Mouse (Mus musculus): Measurements from ENCODE around the gene Hgfac. TPM values are rescaled to one million over a fixed set of nuclear protein-coding genes. Genes with fewer than 3 reads are reported as not detected.

The Hgfac gene
- polyA plus RNA-seq, 1 experiment, result 0.26 TPM

- H3K4me3 ChIP-seq, result no peak overlapping the region
- no peaks in the 10 kb centered on the region for H3K27me3 ChIP-seq (ENCODE audit: control insufficient read depth, insufficient read depth, insufficient read length)
- H3ac ChIP-seq (ENCODE audit: control insufficient read depth, insufficient read length), result no peak overlapping the region
These were observed 13.3 kb downstream of the Hgfac start for GRCm38 (mm10) chr5:35054628-35055027.

GRCm38 (mm10) chr5:35055076-35055475 lies 13.8 kb downstream of the Hgfac start:
- Histone ChIP-seq H3K36me3 (ENCODE audit: control insufficient read depth, insufficient read depth) (no peaks in the 10 kb centered on the region), H3ac (ENCODE audit: control insufficient read depth, insufficient read length) (no peak overlapping the region), H3K79me2 (ENCODE audit: control insufficient read depth, insufficient read depth) (peaks cover 4% of the 10 kb centered on the region), H3K4me3 (no peak overlapping the region), H3K4me2 (ENCODE audit: low read depth) (peak overlapping the region; percentile 61), H3K27me3 (ENCODE audit: control insufficient read depth, insufficient read depth, insufficient read length) (no peaks in the 10 kb centered on the region)
- TF ChIP-seq MYOD1 (IDR thresholded peaks at IDR 0.05; ENCODE audit: control insufficient read depth in 1 of 3, insufficient read length in 2 of 3, low read depth in 2 of 3), result peak in 2 of 3 experiments; percentile 94 to 96
- TF ChIP-seq MAX (IDR thresholded peaks at IDR 0.05; ENCODE audit: low read depth), result no peak
- TF ChIP-seq REST (IDR thresholded peaks at IDR 0.05; ENCODE audit: insufficient read depth, insufficient read length), result no peak
- no peak for TF ChIP-seq SRF (IDR thresholded peaks at IDR 0.05; ENCODE audit: control insufficient read depth, insufficient read length, low read depth)
- peak; percentile 73 for TF ChIP-seq TCF3 (IDR thresholded peaks at IDR 0.05; ENCODE audit: insufficient read length, low read depth)
- peak; percentile 62 to 99 (median 97) for TF ChIP-seq MYOG (IDR thresholded peaks at IDR 0.05; ENCODE audit: control insufficient read depth in 1 of 3, insufficient read depth in 1 of 3, insufficient read length in 2 of 3, low read depth in 2 of 3)
- peak; percentile 72 for TF ChIP-seq TCF12 (IDR thresholded peaks at IDR 0.05; ENCODE audit: insufficient read depth, poor library complexity, severe bottlenecking)

More at GRCm38 (mm10) chr5:35054628-35055027, 13.3 kb downstream of the Hgfac start:
- Histone ChIP-seq H3K36me3 (ENCODE audit: control insufficient read depth, insufficient read depth) (no peaks in the 10 kb centered on the region), H3K4me2 (ENCODE audit: low read depth) (peak overlapping the region; percentile 61), H3K79me2 (ENCODE audit: control insufficient read depth, insufficient read depth) (peaks cover 2% of the 10 kb centered on the region)
- TF ChIP-seq USF1 (IDR thresholded peaks at IDR 0.05; ENCODE audit: low read depth) (no peak), TCF12 (IDR thresholded peaks at IDR 0.05; ENCODE audit: insufficient read depth, poor library complexity, severe bottlenecking) (no peak), CEBPB (IDR thresholded peaks at IDR 0.05; ENCODE audit: insufficient read depth, poor library complexity, severe bottlenecking) (no peak), POLR2AphosphoS2 (IDR thresholded peaks at IDR 0.05; ENCODE audit: insufficient read length, low read depth) (no peak), REST (IDR thresholded peaks at IDR 0.05; ENCODE audit: insufficient read depth, insufficient read length) (no peak), E2F4 (IDR thresholded peaks at IDR 0.05; ENCODE audit: insufficient read depth) (no peak), POLR2A (IDR thresholded peaks at IDR 0.05; ENCODE audit: insufficient read length, low read depth) (no peak), MAX (IDR thresholded peaks at IDR 0.05; ENCODE audit: low read depth) (no peak), TCF3 (IDR thresholded peaks at IDR 0.05; ENCODE audit: insufficient read length, low read depth) (peak; percentile 16), MYOG (IDR thresholded peaks at IDR 0.05; ENCODE audit: control insufficient read depth in 1 of 3, insufficient read depth in 1 of 3, insufficient read length in 2 of 3, low read depth in 2 of 3) (peak; percentile 44 to 81 (median 69)), SRF (IDR thresholded peaks at IDR 0.05; ENCODE audit: control insufficient read depth, insufficient read length, low read depth) (no peak), MYOD1 (IDR thresholded peaks at IDR 0.05; ENCODE audit: control insufficient read depth in 1 of 3, insufficient read length in 2 of 3, low read depth in 2 of 3) (peak in 2 of 3 experiments; percentile 55 to 85)

GRCm38 (mm10) chr5:35056604-35057432 lies 15.5 kb downstream of the Hgfac start, which contains the start of gene Dok7:
Dok7 (plus strand) TSS chr5:35056766.
- Histone ChIP-seq H3K79me2 (ENCODE audit: control insufficient read depth, insufficient read depth) (peaks cover 17% of the 10 kb centered on the region), H3K4me3 (peak within 1 kb of the TSS; percentile 46), H3K4me2 (ENCODE audit: low read depth) (peak within 1 kb of the TSS; percentile 87), H3K27me3 (ENCODE audit: control insufficient read depth, insufficient read depth, insufficient read length) (no peaks in the 10 kb centered on the region), H3K36me3 (ENCODE audit: control insufficient read depth, insufficient read depth) (no peaks in the 10 kb centered on the region), H3ac (ENCODE audit: control insufficient read depth, insufficient read length) (peak within 1 kb of the TSS; percentile 42)
- TF ChIP-seq MAX (IDR thresholded peaks at IDR 0.05; ENCODE audit: low read depth) (no peak), TCF12 (IDR thresholded peaks at IDR 0.05; ENCODE audit: insufficient read depth, poor library complexity, severe bottlenecking) (no peak), POLR2AphosphoS2 (IDR thresholded peaks at IDR 0.05; ENCODE audit: insufficient read length, low read depth) (peak; percentile 62), CEBPB (IDR thresholded peaks at IDR 0.05; ENCODE audit: insufficient read depth, poor library complexity, severe bottlenecking) (no peak), MYOG (IDR thresholded peaks at IDR 0.05; ENCODE audit: control insufficient read depth in 1 of 3, insufficient read depth in 1 of 3, insufficient read length in 2 of 3, low read depth in 2 of 3) (peak in 1 of 3 experiments; percentile 0), TCF3 (IDR thresholded peaks at IDR 0.05; ENCODE audit: insufficient read length, low read depth) (no peak), SRF (IDR thresholded peaks at IDR 0.05; ENCODE audit: control insufficient read depth, insufficient read length, low read depth) (no peak), MYOD1 (IDR thresholded peaks at IDR 0.05; ENCODE audit: control insufficient read depth in 1 of 3, insufficient read length in 2 of 3, low read depth in 2 of 3) (no peak), USF1 (IDR thresholded peaks at IDR 0.05; ENCODE audit: low read depth) (no peak), POLR2A (IDR thresholded peaks at IDR 0.05; ENCODE audit: insufficient read length, low read depth) (peak; percentile 67), REST (IDR thresholded peaks at IDR 0.05; ENCODE audit: insufficient read depth, insufficient read length) (no peak), E2F4 (IDR thresholded peaks at IDR 0.05; ENCODE audit: insufficient read depth) (no peak)

GRCm38 (mm10) chr5:35057582-35057981 lies 16.3 kb downstream of the Hgfac start:
- Histone ChIP-seq H3K36me3 (ENCODE audit: control insufficient read depth, insufficient read depth) (no peaks in the 10 kb centered on the region), H3K27me3 (ENCODE audit: control insufficient read depth, insufficient read depth, insufficient read length) (no peaks in the 10 kb centered on the region), H3ac (ENCODE audit: control insufficient read depth, insufficient read length) (peak overlapping the region; percentile 42), H3K4me3 (peak overlapping the region; percentile 46), H3K4me2 (ENCODE audit: low read depth) (peak overlapping the region; percentile 87), H3K79me2 (ENCODE audit: control insufficient read depth, insufficient read depth) (peaks cover 19% of the 10 kb centered on the region)
- TF ChIP-seq POLR2A (IDR thresholded peaks at IDR 0.05; ENCODE audit: insufficient read length, low read depth) (no peak), SRF (IDR thresholded peaks at IDR 0.05; ENCODE audit: control insufficient read depth, insufficient read length, low read depth) (no peak), E2F4 (IDR thresholded peaks at IDR 0.05; ENCODE audit: insufficient read depth) (no peak), CEBPB (IDR thresholded peaks at IDR 0.05; ENCODE audit: insufficient read depth, poor library complexity, severe bottlenecking) (no peak), MYOD1 (IDR thresholded peaks at IDR 0.05; ENCODE audit: control insufficient read depth in 1 of 3, insufficient read length in 2 of 3, low read depth in 2 of 3) (peak in 2 of 3 experiments; percentile 93 to 95), POLR2AphosphoS2 (IDR thresholded peaks at IDR 0.05; ENCODE audit: insufficient read length, low read depth) (no peak), MYOG (IDR thresholded peaks at IDR 0.05; ENCODE audit: control insufficient read depth in 1 of 3, insufficient read depth in 1 of 3, insufficient read length in 2 of 3, low read depth in 2 of 3) (peak; percentile 32 to 97 (median 91)), USF1 (IDR thresholded peaks at IDR 0.05; ENCODE audit: low read depth) (no peak), TCF12 (IDR thresholded peaks at IDR 0.05; ENCODE audit: insufficient read depth, poor library complexity, severe bottlenecking) (peak; percentile 64), MAX (IDR thresholded peaks at IDR 0.05; ENCODE audit: low read depth) (no peak), REST (IDR thresholded peaks at IDR 0.05; ENCODE audit: insufficient read depth, insufficient read length) (no peak), TCF3 (IDR thresholded peaks at IDR 0.05; ENCODE audit: insufficient read length, low read depth) (peak; percentile 58)
